Mouse (Mus musculus) heart, adult 2 months (tissue): ENCODE measurements around the gene Scnn1a. TPM values are rescaled to one million over a fixed set of nuclear protein-coding genes. Genes with fewer than 3 reads are reported as not detected.

ENCODE experiments used
- DNase-seq, 2 experiments: peaks; one replicate each; pipeline ENCODE4 v3.0.0; 2021
- H3K27ac ChIP-seq: fragments of 200-600 bp; 2 replicates; pipeline ENCODE4 v1.8.1; 2022
- H3K27me3 ChIP-seq: fragments of 200-500 bp; 2 replicates; pipeline ENCODE4 v1.6.1; 2012; ENCODE audit warnings: mild to moderate bottlenecking, low read length, inconsistent platforms, mixed read lengths; ENCODE audit not compliant: control insufficient read depth, insufficient read depth
- H3K36me3 ChIP-seq: fragments of 200-500 bp; 2 replicates; pipeline ENCODE4 v1.6.1; 2012; ENCODE audit warnings: low read length, inconsistent platforms; ENCODE audit not compliant: control insufficient read depth, insufficient read depth
- H3K4me1 ChIP-seq: fragments of 200-500 bp; 2 replicates; pipeline ENCODE4 v1.6.1; 2011; ENCODE audit warnings: low read length; ENCODE audit not compliant: control insufficient read depth, insufficient read depth
- H3K4me3 ChIP-seq: fragments of 200-600 bp; 2 replicates; pipeline ENCODE4 v1.8.1; 2022
- H3K79me2 ChIP-seq: fragments of 200-500 bp; replicated peaks from 2 replicates; pipeline ENCODE4 v1.6.1; 2012; ENCODE audit warnings: mild to moderate bottlenecking, inconsistent platforms, low read length, moderate library complexity, mixed read lengths; ENCODE audit not compliant: control insufficient read depth, insufficient read depth
- H3K9ac ChIP-seq: fragments of 200-500 bp; 2 replicates; pipeline ENCODE4 v1.6.1; 2012; ENCODE audit warnings: low read depth, mild to moderate bottlenecking, control low read depth, inconsistent platforms, low read length, mixed read lengths
- CTCF ChIP-seq: fragments of 200-600 bp; IDR thresholded peaks from 2 replicates; pipeline ENCODE4 v1.8.1; 2022; ENCODE audit warnings: antibody characterized with exemption, mild to moderate bottlenecking, moderate library complexity
- EP300 ChIP-seq: fragments of 200-500 bp; IDR thresholded peaks from 2 replicates; pipeline ENCODE4 v1.6.1; 2011; ENCODE audit warnings: low read depth, low read length, control low read depth; ENCODE audit not compliant: insufficient read depth
- POLR2A ChIP-seq: fragments of 200-500 bp; IDR thresholded peaks from 2 replicates; pipeline ENCODE4 v1.6.1; 2011; ENCODE audit warnings: mild to moderate bottlenecking, low read depth, low read length, control low read depth; ENCODE audit not compliant: insufficient read depth
- WGBS: fragments of 180-500 bp; shearing (Covaris S2); methylation state at CpG from one replicate; pipeline ENCODE4 v1.1.7; 2018; 5-methylcytosine and 5-hydroxymethylcytosine counted together
- intact Hi-C: fragments of 180-260 bp; cut with DNase I; formaldehyde crosslinking; loops from one replicate; pipeline ENCODE4 v1.15.1; 2025
- polyA plus RNA-seq: library from polyadenylated mRNA; depleted of rRNA; stranded (reverse); fragments of >200 nt; gene quantifications from 2 replicates; pipeline ENCODE4 v1.2.3, GENCODE M21; 2012
- total RNA-seq, 2 experiments: library from RNA; stranded (reverse); gene quantifications; 2 replicates each; pipeline ENCODE4 v1.2.3; 2021

The Scnn1a gene
- total and polyA plus RNA-seq, 3 experiments = 0.37 to 3.1 (median 0.75) TPM

- 51% methylated on average over 8 of the region's 8 CpGs for WGBS
- H3K27ac ChIP-seq = no peak overlapping the region
- DNase-seq = no peak
- H3K4me1 ChIP-seq = no peaks in the 10 kb centered on the region
- intact Hi-C loops = no loop called here
- H3K36me3 ChIP-seq = no peaks in the 10 kb centered on the region
- no peak overlapping the region for H3K9ac ChIP-seq
- TF ChIP-seq POLR2A (no peak), EP300 (no peak), CTCF (0 out of 2 replicates have a peak, but pooled peaks have one; percentile 2)
- H3K79me2 ChIP-seq = no peaks in the 10 kb centered on the region
- no peak overlapping the region for H3K4me3 ChIP-seq
- H3K27me3 ChIP-seq = no peaks in the 10 kb centered on the region
Observed at GRCm38 (mm10) chr6:125284250-125284649, 36.2 kb upstream of the Scnn1a start.

GRCm38 (mm10) chr6:125284751-125285150, 35.7 kb upstream of the Scnn1a start:
- H3K4me1 ChIP-seq = no peaks in the 10 kb centered on the region
- no peaks in the 10 kb centered on the region for H3K36me3 ChIP-seq
- TF ChIP-seq EP300 = no peak
- no peak for TF ChIP-seq POLR2A
- no peak for TF ChIP-seq CTCF
- WGBS = 92% methylated on average over 7 of the region's 7 CpGs
- no peak overlapping the region for H3K27ac ChIP-seq
- no peaks in the 10 kb centered on the region for H3K79me2 ChIP-seq
- intact Hi-C loops = no loop called here
- H3K9ac ChIP-seq = no peak overlapping the region
- no peaks in the 10 kb centered on the region for H3K27me3 ChIP-seq
- DNase-seq = no peak
- no peak overlapping the region for H3K4me3 ChIP-seq

GRCm38 (mm10) chr6:125285890-125286289, 34.6 kb upstream of the Scnn1a start, which contains the start of gene Tuba3a:
TSS of gene Tuba3a (minus strand) at chr6:125286042.
- no peak within 1 kb of the TSS for H3K27ac ChIP-seq
- 94% methylated on average over 22 of the region's 22 CpGs for WGBS
- TF ChIP-seq POLR2A = no peak
- TF ChIP-seq CTCF = no peak
- no peak for TF ChIP-seq EP300
- H3K4me1 ChIP-seq = no peaks in the 10 kb centered on the region
- no peaks in the 10 kb centered on the region for H3K79me2 ChIP-seq
- no peak within 1 kb of the TSS for H3K4me3 ChIP-seq
- H3K36me3 ChIP-seq = no peaks in the 10 kb centered on the region
- no peak within 1 kb of the TSS for H3K9ac ChIP-seq
- intact Hi-C loops = no loop called here
- no peaks in the 10 kb centered on the region for H3K27me3 ChIP-seq
- no peak for DNase-seq

GRCm38 (mm10) chr6:125286944-125287343, 33.5 kb upstream of the Scnn1a start:
- WGBS = 82% methylated on average over 4 of the region's 4 CpGs
- no peaks in the 10 kb centered on the region for H3K79me2 ChIP-seq
- TF ChIP-seq CTCF (no peak), POLR2A (no peak)
- H3K36me3 ChIP-seq = no peaks in the 10 kb centered on the region
- no peak overlapping the region for H3K27ac ChIP-seq
- DNase-seq = no peak
- H3K4me1 ChIP-seq = no peaks in the 10 kb centered on the region
- no peak overlapping the region for H3K9ac ChIP-seq
- no peak overlapping the region for H3K4me3 ChIP-seq
- intact Hi-C loops = no loop called here
- no peaks in the 10 kb centered on the region for H3K27me3 ChIP-seq

GRCm38 (mm10) chr6:125288730-125289129, 31.7 kb upstream of the Scnn1a start:
- H3K79me2 ChIP-seq = no peaks in the 10 kb centered on the region
- no peaks in the 10 kb centered on the region for H3K4me1 ChIP-seq
- intact Hi-C loops = no loop called here
- no peaks in the 10 kb centered on the region for H3K36me3 ChIP-seq
- H3K4me3 ChIP-seq = no peak overlapping the region
- no peak for DNase-seq
- H3K27ac ChIP-seq = no peak overlapping the region
- no peak overlapping the region for H3K9ac ChIP-seq
- WGBS = 75% methylated on average over 5 of the region's 5 CpGs
- no peaks in the 10 kb centered on the region for H3K27me3 ChIP-seq
- TF ChIP-seq CTCF (no peak), POLR2A (no peak)

- WGBS = 46% methylated on average over 4 of the region's 4 CpGs
- Histone ChIP-seq H3K27me3 (no peaks in the 10 kb centered on the region), H3K27ac (no peak overlapping the region), H3K4me1 (no peaks in the 10 kb centered on the region), H3K36me3 (no peaks in the 10 kb centered on the region), H3K4me3 (no peak overlapping the region), H3K79me2 (no peaks in the 10 kb centered on the region), H3K9ac (no peak overlapping the region)
- DNase-seq = no peak
- TF ChIP-seq EP300 (no peak), POLR2A (no peak), CTCF (no peak)
- intact Hi-C loops = no loop called here
Observed at GRCm38 (mm10) chr6:125291329-125291728, 29.1 kb upstream of the Scnn1a start.

- 90% methylated on average over 7 of the region's 7 CpGs for WGBS
- DNase-seq = no peak
- Histone ChIP-seq H3K27me3 (no peaks in the 10 kb centered on the region), H3K36me3 (no peaks in the 10 kb centered on the region), H3K27ac (no peak overlapping the region), H3K79me2 (no peaks in the 10 kb centered on the region), H3K4me1 (no peaks in the 10 kb centered on the region), H3K4me3 (no peak overlapping the region), H3K9ac (no peak overlapping the region)
- TF ChIP-seq CTCF (no peak), EP300 (no peak), POLR2A (no peak)
- intact Hi-C loops = no loop called here
Observed at GRCm38 (mm10) chr6:125292256-125292655, 28.2 kb upstream of the Scnn1a start.
